Mouse (Mus musculus): ENCODE results near the gene Lipe. TPM values are rescaled to one million over a fixed set of nuclear protein-coding genes. Genes with fewer than 3 reads are reported as not detected.

Gene Lipe
- polyA plus RNA-seq, 1 experiment: 3.0 TPM

GRCm38 (mm10) chr7:25339329-25339728 lies 59.2 kb downstream of the Lipe start:
- no peaks in the 10 kb centered on the region for H3K27me3 ChIP-seq (ENCODE audit: control insufficient read depth, insufficient read depth, insufficient read length)
- H3K79me3 ChIP-seq (ENCODE audit: low read depth): no peaks in the 10 kb centered on the region
- peaks cover 9% of the 10 kb centered on the region for H3K36me3 ChIP-seq (ENCODE audit: control insufficient read depth, insufficient read depth)

GRCm38 (mm10) chr7:25334472-25334871 lies 64.0 kb downstream of the Lipe start:
- Histone ChIP-seq H3K4me3 (ENCODE audit: insufficient read depth, poor library complexity, severe bottlenecking) (no peak overlapping the region), H3K79me2 (ENCODE audit: control insufficient read depth, insufficient read depth) (no peaks in the 10 kb centered on the region), H3K36me3 (ENCODE audit: control insufficient read depth, insufficient read depth) (peaks cover 13% of the 10 kb centered on the region), H3ac (ENCODE audit: control insufficient read depth, insufficient read length, low read depth) (no peak overlapping the region), H3K27me3 (ENCODE audit: control insufficient read depth, insufficient read depth, insufficient read length) (no peaks in the 10 kb centered on the region), H3K79me3 (ENCODE audit: low read depth) (no peaks in the 10 kb centered on the region)
- TF ChIP-seq CEBPB (IDR thresholded peaks at IDR 0.05; ENCODE audit: low read depth): no peak
- no peak for TF ChIP-seq FOSL1 (IDR thresholded peaks at IDR 0.05; ENCODE audit: insufficient read depth, low read length, poor library complexity, severe bottlenecking)
- no peak for TF ChIP-seq MAX (IDR thresholded peaks at IDR 0.05)
- TF ChIP-seq CTCF (IDR thresholded peaks at IDR 0.05; ENCODE audit: control insufficient read depth, insufficient read depth, insufficient read length): no peak
- TF ChIP-seq MYOD1 (IDR thresholded peaks at IDR 0.05; ENCODE audit: control insufficient read depth, insufficient read length, low read depth): no peak
- no peak for TF ChIP-seq MYOG (IDR thresholded peaks at IDR 0.05; ENCODE audit: control insufficient read depth, extremely low read depth, insufficient read length)
- no peak for TF ChIP-seq USF1 (IDR thresholded peaks at IDR 0.05; ENCODE audit: low read depth)

More at GRCm38 (mm10) chr7:25339329-25339728, 59.2 kb downstream of the Lipe start:
- no peaks in the 10 kb centered on the region for H3K79me2 ChIP-seq (ENCODE audit: control insufficient read depth, insufficient read depth)
- no peak overlapping the region for H3K4me3 ChIP-seq (ENCODE audit: insufficient read depth, poor library complexity, severe bottlenecking)
- TF ChIP-seq MYOG (IDR thresholded peaks at IDR 0.05; ENCODE audit: control insufficient read depth, extremely low read depth, insufficient read length): no peak
- TF ChIP-seq MYOD1 (IDR thresholded peaks at IDR 0.05; ENCODE audit: control insufficient read depth, insufficient read length, low read depth): no peak
- TF ChIP-seq FOSL1 (IDR thresholded peaks at IDR 0.05; ENCODE audit: insufficient read depth, low read length, poor library complexity, severe bottlenecking): no peak
- TF ChIP-seq MAX (IDR thresholded peaks at IDR 0.05): no peak
- no peak for TF ChIP-seq CEBPB (IDR thresholded peaks at IDR 0.05; ENCODE audit: low read depth)
- TF ChIP-seq USF1 (IDR thresholded peaks at IDR 0.05; ENCODE audit: low read depth): no peak
- TF ChIP-seq CTCF (IDR thresholded peaks at IDR 0.05; ENCODE audit: control insufficient read depth, insufficient read depth, insufficient read length): no peak
- no peak overlapping the region for H3ac ChIP-seq (ENCODE audit: control insufficient read depth, insufficient read length, low read depth)

GRCm38 (mm10) chr7:25333596-25334307 lies 64.8 kb downstream of the Lipe start:
- TF ChIP-seq MYOG (IDR thresholded peaks at IDR 0.05; ENCODE audit: control insufficient read depth, extremely low read depth, insufficient read length) (no peak), MAX (IDR thresholded peaks at IDR 0.05) (no peak), CTCF (IDR thresholded peaks at IDR 0.05; ENCODE audit: control insufficient read depth, insufficient read depth, insufficient read length) (peak; percentile 90)
- H3K79me2 ChIP-seq (ENCODE audit: control insufficient read depth, insufficient read depth): no peaks in the 10 kb centered on the region

More at GRCm38 (mm10) chr7:25333596-25334307, 64.8 kb downstream of the Lipe start:
- H3K4me3 ChIP-seq (ENCODE audit: insufficient read depth, poor library complexity, severe bottlenecking): no peak overlapping the region
- H3K36me3 ChIP-seq (ENCODE audit: control insufficient read depth, insufficient read depth): peaks cover 13% of the 10 kb centered on the region
- H3K79me3 ChIP-seq (ENCODE audit: low read depth): no peaks in the 10 kb centered on the region
- no peaks in the 10 kb centered on the region for H3K27me3 ChIP-seq (ENCODE audit: control insufficient read depth, insufficient read depth, insufficient read length)
- no peak overlapping the region for H3ac ChIP-seq (ENCODE audit: control insufficient read depth, insufficient read length, low read depth)

Other genes with a start within 250 kb of the Lipe start
- 0.02 TPM for gene Pou2f2, start 219.0 kb downstream of the Lipe start, polyA plus RNA-seq (2012; fragmentation: generic; extraction: Trizol)
- gene Dedd2, start 178.1 kb downstream of the Lipe start, polyA plus RNA-seq (2012; fragmentation: generic; extraction: Trizol): 5.3 TPM
- 5.4 TPM for gene Zfp526, start 177.3 kb downstream of the Lipe start, polyA plus RNA-seq (2012; fragmentation: generic; extraction: Trizol)
- gene Gsk3a, start 160.9 kb downstream of the Lipe start, polyA plus RNA-seq (2012; fragmentation: generic; extraction: Trizol): 87.3 TPM
- 61.8 TPM for gene Erf, start 147.9 kb downstream of the Lipe start, polyA plus RNA-seq (2012; fragmentation: generic; extraction: Trizol)
- gene Cic, start 131.0 kb downstream of the Lipe start, polyA plus RNA-seq (2012; fragmentation: generic; extraction: Trizol): 79.5 TPM
- 90.8 TPM for gene Pafah1b3, start 100.7 kb downstream of the Lipe start, polyA plus RNA-seq (2012; fragmentation: generic; extraction: Trizol)
- not detected for gene Prr19, start 97.3 kb downstream of the Lipe start, polyA plus RNA-seq (2012; fragmentation: generic; extraction: Trizol)
- gene Tmem145, start 92.6 kb downstream of the Lipe start, polyA plus RNA-seq (2012; fragmentation: generic; extraction: Trizol): 0.13 TPM
- 31.9 TPM for gene Megf8, start 81.5 kb downstream of the Lipe start, polyA plus RNA-seq (2012; fragmentation: generic; extraction: Trizol)
- 0.08 TPM for gene Cnfn, start 29.0 kb downstream of the Lipe start, polyA plus RNA-seq (2012; fragmentation: generic; extraction: Trizol)
- gene Cxcl17, start 14.2 kb upstream of the Lipe start, polyA plus RNA-seq (2012; fragmentation: generic; extraction: Trizol): not detected
- gene Ceacam1, start 78.9 kb upstream of the Lipe start, polyA plus RNA-seq (2012; fragmentation: generic; extraction: Trizol): 0.06 TPM
- gene Ceacam2, start 141.1 kb upstream of the Lipe start, polyA plus RNA-seq (2012; fragmentation: generic; extraction: Trizol): not detected
- not detected for gene Erich4, start 217.2 kb upstream of the Lipe start, polyA plus RNA-seq (2012; fragmentation: generic; extraction: Trizol)
- gene Dmac2, start 220.7 kb upstream of the Lipe start, polyA plus RNA-seq (2012; fragmentation: generic; extraction: Trizol): 12.2 TPM
- 0.96 TPM for gene B3gnt8, start 227.9 kb upstream of the Lipe start, polyA plus RNA-seq (2012; fragmentation: generic; extraction: Trizol)

Measured in C2C12 (cell line).